Mouse (Mus musculus) MEL (cell line): ENCODE data around the gene Flnb. TPM values are rescaled to one million over a fixed set of nuclear protein-coding genes. Genes with fewer than 3 reads are reported as not detected.

Experiments
- DNase-seq: peaks from one replicate; pipeline ENCODE4 v3.0.0; 2011; ENCODE audit warnings: low read depth, low spot score
- H3K27ac ChIP-seq: 2 replicates; pipeline ENCODE4 v1.5.1; 2012; ENCODE audit warnings: low read depth, mild to moderate bottlenecking, control low read depth, low read length, moderate library complexity; ENCODE audit not compliant: control insufficient read depth
- H3K27me3 ChIP-seq, 2 experiments: fragments of 150-350 bp in 1 of 2; sonication (generic) in 1 of 2; 2 replicates each; pipeline ENCODE4 v1.6.1; 2012; ENCODE audit warnings: low read length in 2 of 2, mild to moderate bottlenecking in 2 of 2, improper control_type of control experiment in 1 of 2, moderate library complexity in 1 of 2; ENCODE audit not compliant: insufficient read depth in 2 of 2, control insufficient read depth in 1 of 2
- H3K36me3 ChIP-seq, 2 experiments: 2 replicates each; pipeline ENCODE4 v1.6.1; 2012 to 2014; ENCODE audit warnings: low read length in 2 of 2, improper control_type of control experiment in 1 of 2, inconsistent platforms in 1 of 2, mild to moderate bottlenecking in 1 of 2; ENCODE audit not compliant: insufficient read depth in 2 of 2, control insufficient read depth in 1 of 2
- H3K4me1 ChIP-seq, 2 experiments: fragments of 150-350 bp in 1 of 2; sonication (generic) in 1 of 2; 2 replicates each; pipeline ENCODE4 v1.6.1; 2012; ENCODE audit warnings: low read length in 2 of 2, improper control_type of control experiment in 1 of 2, mild to moderate bottlenecking in 1 of 2; ENCODE audit not compliant: insufficient read depth in 2 of 2, control insufficient read depth in 1 of 2
- H3K4me3 ChIP-seq, 2 experiments: fragments of 150-350 bp in 1 of 2; sonication (generic) in 1 of 2; 2 replicates each; pipeline ENCODE4 v1.5.1; 2012; ENCODE audit warnings: low read depth in 2 of 2, low read length in 2 of 2, mild to moderate bottlenecking in 2 of 2, moderate library complexity in 2 of 2, control low read depth in 1 of 2, improper control_type of control experiment in 1 of 2; ENCODE audit not compliant: control insufficient read depth in 1 of 2, insufficient read depth in 1 of 2
- H3K79me2 ChIP-seq: 2 replicates; pipeline ENCODE4 v1.6.1; 2012; ENCODE audit warnings: mild to moderate bottlenecking, low read length, moderate library complexity; ENCODE audit not compliant: control insufficient read depth, poor library complexity, insufficient read depth
- H3K9ac ChIP-seq: 2 replicates; pipeline ENCODE4 v1.6.1; 2012; ENCODE audit warnings: low read depth, mild to moderate bottlenecking, control low read depth, low read length, moderate library complexity; ENCODE audit not compliant: control insufficient read depth, poor library complexity, severe bottlenecking
- H3K9me3 ChIP-seq: fragments of 150-350 bp; sonication (generic); replicated peaks from 2 replicates; pipeline ENCODE4 v1.6.1; 2012; ENCODE audit warnings: mild to moderate bottlenecking, low read length, improper control_type of control experiment, moderate library complexity; ENCODE audit not compliant: insufficient read depth
- BHLHE40 ChIP-seq: IDR thresholded peaks from 2 replicates; pipeline ENCODE4 v1.6.1; 2012; ENCODE audit warnings: low read depth, mild to moderate bottlenecking, inconsistent platforms, low read length, improper control_type of control experiment, borderline replicate concordance
- CHD1 ChIP-seq: IDR thresholded peaks from 2 replicates; pipeline ENCODE4 v1.6.1; 2012; ENCODE audit warnings: low read depth, mild to moderate bottlenecking, inconsistent platforms, low read length, improper control_type of control experiment
- CTCF ChIP-seq, 3 experiments: IDR thresholded peaks in 2 of 3; conservative IDR thresholded peaks in 1 of 3; 2 replicates each; pipeline ENCODE4 v1.5.1; 2011 to 2012; ENCODE audit warnings: low read length in 3 of 3, low read depth in 2 of 3, mild to moderate bottlenecking in 2 of 3, improper control_type of control experiment in 1 of 3, inconsistent platforms in 1 of 3, mixed read lengths in 1 of 3, moderate library complexity in 1 of 3; ENCODE audit not compliant: control insufficient read depth in 1 of 3, insufficient read depth in 1 of 3, poor library complexity in 1 of 3, severe bottlenecking in 1 of 3
- E2F4 ChIP-seq: IDR thresholded peaks from 2 replicates; pipeline ENCODE4 v1.6.1; 2011; ENCODE audit warnings: low read depth, low read length, improper control_type of control experiment, borderline replicate concordance
- ELF1 ChIP-seq: IDR thresholded peaks from 2 replicates; pipeline ENCODE4 v1.6.1; 2014; ENCODE audit warnings: low read depth, mild to moderate bottlenecking, inconsistent platforms, low read length, improper control_type of control experiment, moderate library complexity
- ETS1 ChIP-seq: IDR thresholded peaks from 2 replicates; pipeline ENCODE4 v1.6.1; 2012; ENCODE audit warnings: low read depth, mild to moderate bottlenecking, inconsistent platforms, low read length, improper control_type of control experiment, moderate library complexity
- GABPA ChIP-seq: IDR thresholded peaks from 2 replicates; pipeline ENCODE4 v1.6.1; 2012; ENCODE audit warnings: low read depth, mild to moderate bottlenecking, inconsistent platforms, low read length, improper control_type of control experiment, moderate library complexity
- HCFC1 ChIP-seq: IDR thresholded peaks from 2 replicates; pipeline ENCODE4 v1.6.1; 2012; ENCODE audit warnings: low read depth, mild to moderate bottlenecking, inconsistent platforms, low read length, improper control_type of control experiment, moderate library complexity
- JUND ChIP-seq: IDR thresholded peaks from 2 replicates; pipeline ENCODE4 v1.6.1; 2011; ENCODE audit warnings: low read depth, mild to moderate bottlenecking, improper control_type of control experiment, low read length
- KAT2A ChIP-seq: conservative IDR thresholded peaks from 2 replicates; pipeline ENCODE4 v1.6.1; 2012; ENCODE audit warnings: low read depth, low read length, improper control_type of control experiment, inconsistent platforms
- MAFK ChIP-seq: IDR thresholded peaks from 2 replicates; pipeline ENCODE4 v1.6.1; 2011; ENCODE audit warnings: low read depth, mild to moderate bottlenecking, low read length, improper control_type of control experiment, borderline replicate concordance
- MAX ChIP-seq: IDR thresholded peaks from 2 replicates; pipeline ENCODE4 v1.6.1; 2011; ENCODE audit warnings: low read length, improper control_type of control experiment
- MXI1 ChIP-seq: IDR thresholded peaks from 2 replicates; pipeline ENCODE4 v1.6.1; 2011; ENCODE audit warnings: mild to moderate bottlenecking, low read depth, low read length, improper control_type of control experiment
- NELFE ChIP-seq: IDR thresholded peaks from 2 replicates; pipeline ENCODE4 v1.6.1; 2011; ENCODE audit warnings: low read depth, low read length, improper control_type of control experiment
- POLR2AphosphoS2 ChIP-seq: IDR thresholded peaks from 2 replicates; pipeline ENCODE4 v1.6.1; 2011; ENCODE audit warnings: low read length, improper control_type of control experiment
- POLR2AphosphoS5 ChIP-seq: IDR thresholded peaks from 2 replicates; pipeline ENCODE4 v1.6.1; 2012; ENCODE audit warnings: low read depth, borderline replicate concordance, mild to moderate bottlenecking, inconsistent platforms, low read length, moderate library complexity, mixed read lengths
- RAD21 ChIP-seq: IDR thresholded peaks from 2 replicates; pipeline ENCODE4 v1.6.1; 2011; ENCODE audit warnings: mild to moderate bottlenecking, low read depth, low read length, improper control_type of control experiment
- RCOR1 ChIP-seq: IDR thresholded peaks from 2 replicates; pipeline ENCODE4 v1.6.1; 2012; ENCODE audit warnings: low read depth, mild to moderate bottlenecking, inconsistent platforms, low read length, improper control_type of control experiment
- SIN3A ChIP-seq: IDR thresholded peaks from 2 replicates; pipeline ENCODE4 v1.6.1; 2012; ENCODE audit warnings: low read length, improper control_type of control experiment, inconsistent platforms
- SMC3 ChIP-seq: IDR thresholded peaks from 2 replicates; pipeline ENCODE4 v1.6.1; 2011; ENCODE audit warnings: low read depth, low read length, improper control_type of control experiment
- TAL1 ChIP-seq: IDR thresholded peaks from 2 replicates; pipeline ENCODE4 v1.6.1; 2012; ENCODE audit warnings: mild to moderate bottlenecking, inconsistent platforms, low read length, moderate library complexity, mixed read lengths
- TBP ChIP-seq: IDR thresholded peaks from 2 replicates; pipeline ENCODE4 v1.8.0; 2011; ENCODE audit warnings: low read depth, low read length, improper control_type of control experiment
- TCF12 ChIP-seq: IDR thresholded peaks from 2 replicates; pipeline ENCODE4 v1.6.1; 2014; ENCODE audit warnings: low read depth, mild to moderate bottlenecking, inconsistent platforms, low read length, improper control_type of control experiment, moderate library complexity
- USF1 ChIP-seq: IDR thresholded peaks from 2 replicates; pipeline ENCODE4 v1.6.1; 2014; ENCODE audit warnings: low read depth, mild to moderate bottlenecking, inconsistent platforms, low read length, improper control_type of control experiment, moderate library complexity
- USF2 ChIP-seq, 2 experiments: IDR thresholded peaks; 2 replicates each; pipeline ENCODE4 v1.6.1; 2011 to 2012; ENCODE audit warnings: improper control_type of control experiment in 2 of 2, low read length in 2 of 2, borderline replicate concordance in 1 of 2, inconsistent platforms in 1 of 2, low read depth in 1 of 2, mild to moderate bottlenecking in 1 of 2; ENCODE audit not compliant: insufficient read depth in 1 of 2
- ZC3H11A ChIP-seq: IDR thresholded peaks from 2 replicates; pipeline ENCODE4 v1.6.1; 2012; ENCODE audit warnings: low read depth, mild to moderate bottlenecking, inconsistent platforms, low read length, improper control_type of control experiment
- ZKSCAN1 ChIP-seq: IDR thresholded peaks from 2 replicates; pipeline ENCODE4 v1.6.1; 2012; ENCODE audit warnings: low read depth, mild to moderate bottlenecking, inconsistent platforms, low read length, improper control_type of control experiment, moderate library complexity
- ZMIZ1 ChIP-seq: IDR thresholded peaks from 2 replicates; pipeline ENCODE4 v1.6.1; 2012; ENCODE audit warnings: low read depth, mild to moderate bottlenecking, inconsistent platforms, low read length, improper control_type of control experiment, moderate library complexity
- ZNF384 ChIP-seq: IDR thresholded peaks from 2 replicates; pipeline ENCODE4 v1.6.1; 2012; ENCODE audit warnings: low read depth, mild to moderate bottlenecking, inconsistent platforms, low read length, improper control_type of control experiment
- polyA plus RNA-seq, 2 experiments: library from polyadenylated mRNA; stranded (reverse) in 1 of 2; unstranded in 1 of 2; fragments of >175 nt in 1 of 2; fragments of >200 nt in 1 of 2; gene quantifications; 2 replicates each; pipeline versions ENCODE4 v1.2.1 to v1.2.4; 2012; ENCODE audit warnings: low replicate concordance in 2 of 2, low read depth in 1 of 2; ENCODE audit not compliant: insufficient read length in 2 of 2, insufficient read depth in 1 of 2, missing spikeins in 1 of 2
- total RNA-seq: library from RNA; depleted of rRNA; stranded (reverse); fragments of 300-350 nt; gene quantifications from 2 replicates; pipeline ENCODE4 v1.2.3, GENCODE M21; 2012; rRNA removed

The Flnb gene
- total RNA-seq (3.1 TPM in 2 replicates), polyA plus RNA-seq (1 to 10 TPM in 1 of 2 experiments, not detected in 1; 1.0 TPM)

DNA sequence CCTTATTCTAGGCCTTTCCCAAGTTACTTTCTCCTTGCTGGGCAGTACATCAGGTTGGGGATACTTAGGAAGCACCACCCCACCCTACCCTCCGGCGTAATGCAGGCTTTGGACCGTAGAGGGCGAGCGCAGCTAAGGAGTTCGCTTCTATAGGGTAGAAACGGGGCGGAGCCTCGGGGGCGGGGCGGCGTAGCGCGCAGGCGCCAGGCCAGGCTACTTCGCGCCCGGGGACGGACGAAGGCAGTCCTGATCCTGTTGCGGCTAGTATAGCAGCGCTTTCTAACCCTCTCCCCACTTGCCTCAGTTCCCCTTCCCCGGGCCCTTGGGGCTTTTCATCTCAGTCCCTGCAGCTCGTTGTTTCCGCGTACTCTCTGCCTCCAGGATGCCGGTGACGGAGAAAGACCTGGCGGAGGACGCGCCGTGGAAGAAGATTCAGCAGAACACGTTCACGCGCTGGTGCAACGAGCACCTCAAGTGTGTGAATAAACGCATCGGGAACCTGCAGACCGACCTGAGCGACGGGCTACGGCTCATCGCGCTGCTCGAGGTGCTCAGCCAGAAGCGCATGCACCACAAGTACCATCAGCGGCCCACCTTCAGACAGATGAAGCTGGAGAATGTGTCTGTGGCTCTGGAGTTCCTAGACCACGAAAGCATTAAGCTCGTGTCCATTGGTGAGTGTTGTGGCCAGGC is at the start of gene Flnb:
Flnb (plus strand) TSS at position 188 of the 693 bp plus-strand sequence.
- no peak for TF ChIP-seq ZC3H11A
- no peak for TF ChIP-seq ZKSCAN1
- no peak for TF ChIP-seq RCOR1
- no peak for TF ChIP-seq TAL1
- no peak for TF ChIP-seq KAT2A
- TF ChIP-seq RAD21 = no peak
- H3K9ac ChIP-seq = no peak within 1 kb of the TSS
- no peaks in the 10 kb centered on the region for H3K79me2 ChIP-seq
- H3K36me3 ChIP-seq = no peaks in the 10 kb centered on the region
- DNase-seq = no peak
- H3K27ac ChIP-seq = no peak within 1 kb of the TSS
- no peaks in the 10 kb centered on the region for H3K9me3 ChIP-seq
- no peaks in the 10 kb centered on the region for H3K4me1 ChIP-seq
- no peaks in the 10 kb centered on the region; a peak in 1 of 4 replicates for H3K27me3 ChIP-seq
- H3K4me3 ChIP-seq = no peak within 1 kb of the TSS

DNA sequence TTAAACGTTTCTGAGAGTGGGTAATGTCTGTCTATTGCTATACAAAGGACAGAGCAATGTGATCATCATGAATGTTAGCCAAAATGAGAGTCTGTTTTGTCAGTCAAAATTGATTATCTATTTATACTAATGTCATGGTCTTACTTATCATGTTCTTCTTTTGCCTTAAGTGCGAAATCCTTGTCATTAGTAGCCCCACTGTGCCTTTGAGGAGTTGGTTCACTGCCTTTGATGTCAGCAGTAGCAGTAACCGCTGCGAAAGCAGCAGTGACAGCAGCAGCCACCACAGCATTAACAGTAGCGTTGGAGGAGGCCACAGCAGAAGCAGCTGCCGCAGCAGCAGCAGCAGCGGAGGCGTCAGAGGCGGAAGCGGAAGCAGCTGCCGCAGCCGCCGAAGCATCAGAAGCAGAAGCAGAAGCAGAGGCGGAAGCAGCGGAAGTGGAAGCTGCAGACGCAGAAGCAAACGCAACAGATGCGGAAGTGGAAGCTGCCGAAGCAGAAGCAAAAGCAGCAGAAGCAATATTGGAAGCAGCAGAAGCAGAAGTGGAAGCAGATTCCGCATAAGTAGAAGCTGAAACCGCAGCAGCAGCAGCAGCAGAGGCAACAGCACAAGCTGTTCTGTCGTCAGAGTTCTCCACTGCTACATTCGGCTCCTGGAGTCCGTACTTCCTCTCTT is 43.9 kb upstream of the Flnb start:
- Histone ChIP-seq H3K79me2 (no peaks in the 10 kb centered on the region), H3K27me3 (no peaks in the 10 kb centered on the region), H3K9ac (peak overlapping the region; percentile 47), H3K9me3 (no peaks in the 10 kb centered on the region), H3K4me3 (peak overlapping the region; percentile 48 to 49), H3K36me3 (no peaks in the 10 kb centered on the region; a peak in 1 of 4 replicates), H3K27ac (peak overlapping the region; percentile 16; the same call in 1 of the 2 replicates), H3K4me1 (no peaks in the 10 kb centered on the region)
- no peak for TF ChIP-seq SMC3
- TF ChIP-seq USF1 = no peak
- TF ChIP-seq MXI1 = no peak
- TF ChIP-seq ZNF384 = no peak
- peak; percentile 87 for TF ChIP-seq ELF1
- 0 out of 2 replicates have a peak, but pooled peaks have one; percentile 31 for TF ChIP-seq BHLHE40
- no peak for TF ChIP-seq E2F4
- TF ChIP-seq TCF12 = peak; percentile 8; the same call in 1 of the 2 replicates
- TF ChIP-seq POLR2AphosphoS5 = no peak
- TF ChIP-seq ETS1 = peak; percentile 54
- TF ChIP-seq MAX = no peak
- no peak for TF ChIP-seq JUND
- peak; percentile 46; the same call in 1 of the 2 replicates for TF ChIP-seq NELFE
- TF ChIP-seq ZMIZ1 = no peak
- peak; percentile 72 for TF ChIP-seq HCFC1
- TF ChIP-seq POLR2AphosphoS2 = no peak
- TF ChIP-seq SIN3A = no peak
- no peak for TF ChIP-seq GABPA
- TF ChIP-seq CHD1 = no peak
- no peak for TF ChIP-seq USF2 (IDR thresholded peaks at IDR 0.05; ENCODE audit: borderline replicate concordance in 1 of 2, insufficient read depth in 1 of 2, low read depth in 1 of 2, low read length in 2 of 2)
- no peak for TF ChIP-seq RAD21
- TF ChIP-seq TBP = peak; percentile 43; the same call in 1 of the 2 replicates
- TF ChIP-seq RCOR1 = no peak
- TF ChIP-seq MAFK = no peak
- TF ChIP-seq CTCF (IDR thresholded peaks at IDR 0.05 in 2 of 3, conservative IDR thresholded peaks at IDR 0.05 in 1 of 3; ENCODE audit: control insufficient read depth in 1 of 3, insufficient read depth in 1 of 3, low read depth in 2 of 3, low read length in 3 of 3, poor library complexity in 1 of 3, severe bottlenecking in 1 of 3) = no peak
- no peak for TF ChIP-seq KAT2A
- peak; percentile 84 for DNase-seq
